Mouse (Mus musculus): Measurements from ENCODE around the gene Sap30l.

- TF ChIP-seq POLR2A (IDR thresholded peaks at IDR 0.05; ENCODE audit: low read depth, low read length) (no peak), CTCF (IDR thresholded peaks at IDR 0.05; ENCODE audit: extremely low read depth, insufficient read depth, insufficient read length, insufficient replicate concordance) (no peak)
Observed at GRCm38 (mm10) chr11:57773479-57773878, 28.0 kb upstream of the Sap30l start.
